Mouse (Mus musculus): ENCODE data around the gene Ubr1. TPM values are rescaled to one million over a fixed set of nuclear protein-coding genes. Genes with fewer than 3 reads are reported as not detected.

The Ubr1 gene
- polyA plus RNA-seq, 1 experiment, result 12.1 TPM

- Histone ChIP-seq H3K4me1 (ENCODE audit: control insufficient read depth, insufficient read depth, insufficient read length, low read length) (no peaks in the 10 kb centered on the region), H3K27me3 (ENCODE audit: control insufficient read depth, insufficient read depth, low read length) (no peaks in the 10 kb centered on the region), H3K36me3 (ENCODE audit: control insufficient read depth, insufficient read depth, low read length) (no peaks in the 10 kb centered on the region), H3K4me3 (ENCODE audit: low read depth, low read length) (no peak overlapping the region), H3K27ac (ENCODE audit: insufficient read depth, low read depth, low read length) (no peak overlapping the region)
- WGBS, result 98% methylated on average over 1 of the region's 1 CpGs
- TF ChIP-seq CTCF (IDR thresholded peaks at IDR 0.05; ENCODE audit: extremely low read depth, insufficient read length, insufficient replicate concordance, low read depth, low read length), result no peak
- no peak for TF ChIP-seq POLR2A (IDR thresholded peaks at IDR 0.05; ENCODE audit: low read depth, low read length)
Observed at GRCm38 (mm10) chr2:120845280-120845679, 125.2 kb downstream of the Ubr1 start.

GRCm38 (mm10) chr2:120843990-120844389 lies 126.5 kb downstream of the Ubr1 start:
- Histone ChIP-seq H3K27ac (ENCODE audit: insufficient read depth, low read depth, low read length) (no peak overlapping the region), H3K36me3 (ENCODE audit: control insufficient read depth, insufficient read depth, low read length) (no peaks in the 10 kb centered on the region), H3K27me3 (ENCODE audit: control insufficient read depth, insufficient read depth, low read length) (no peaks in the 10 kb centered on the region), H3K4me1 (ENCODE audit: control insufficient read depth, insufficient read depth, insufficient read length, low read length) (no peaks in the 10 kb centered on the region), H3K4me3 (ENCODE audit: low read depth, low read length) (no peak overlapping the region)
- WGBS, result 19% methylated on average over 4 of the region's 4 CpGs
- no peak for TF ChIP-seq POLR2A (IDR thresholded peaks at IDR 0.05; ENCODE audit: low read depth, low read length)
- no peak for TF ChIP-seq CTCF (IDR thresholded peaks at IDR 0.05; ENCODE audit: extremely low read depth, insufficient read length, insufficient replicate concordance, low read depth, low read length)

GRCm38 (mm10) chr2:120841211-120841610 lies 129.3 kb downstream of the Ubr1 start:
- TF ChIP-seq CTCF (IDR thresholded peaks at IDR 0.05; ENCODE audit: extremely low read depth, insufficient read length, insufficient replicate concordance, low read depth, low read length), result no peak
- no peak for TF ChIP-seq POLR2A (IDR thresholded peaks at IDR 0.05; ENCODE audit: low read depth, low read length)
- H3K36me3 ChIP-seq (ENCODE audit: control insufficient read depth, insufficient read depth, low read length), result no peaks in the 10 kb centered on the region
- no peak overlapping the region for H3K4me3 ChIP-seq (ENCODE audit: low read depth, low read length)
- H3K27me3 ChIP-seq (ENCODE audit: control insufficient read depth, insufficient read depth, low read length), result no peaks in the 10 kb centered on the region
- no peak overlapping the region for H3K27ac ChIP-seq (ENCODE audit: insufficient read depth, low read depth, low read length)
- H3K4me1 ChIP-seq (ENCODE audit: control insufficient read depth, insufficient read depth, insufficient read length, low read length), result no peaks in the 10 kb centered on the region
- WGBS, result 85% methylated on average over 1 of the region's 1 CpGs

GRCm38 (mm10) chr2:120835167-120835566 lies 135.3 kb downstream of the Ubr1 start:
- WGBS, result 91% methylated on average over 4 of the region's 4 CpGs
- Histone ChIP-seq H3K36me3 (ENCODE audit: control insufficient read depth, insufficient read depth, low read length) (no peaks in the 10 kb centered on the region), H3K27me3 (ENCODE audit: control insufficient read depth, insufficient read depth, low read length) (no peaks in the 10 kb centered on the region; the same call in 1 of the 2 replicates), H3K4me3 (ENCODE audit: low read depth, low read length) (no peak overlapping the region), H3K4me1 (ENCODE audit: control insufficient read depth, insufficient read depth, insufficient read length, low read length) (no peaks in the 10 kb centered on the region), H3K27ac (ENCODE audit: insufficient read depth, low read depth, low read length) (no peak overlapping the region)
- no peak for TF ChIP-seq POLR2A (IDR thresholded peaks at IDR 0.05; ENCODE audit: low read depth, low read length)
- TF ChIP-seq CTCF (IDR thresholded peaks at IDR 0.05; ENCODE audit: extremely low read depth, insufficient read length, insufficient replicate concordance, low read depth, low read length), result no peak

- no peak overlapping the region for H3K27ac ChIP-seq (ENCODE audit: insufficient read depth, low read depth, low read length)
- H3K27me3 ChIP-seq (ENCODE audit: control insufficient read depth, insufficient read depth, low read length), result no peaks in the 10 kb centered on the region; the same call in 1 of the 2 replicates
- WGBS, result 10% methylated on average over 1 of the region's 1 CpGs
- H3K4me1 ChIP-seq (ENCODE audit: control insufficient read depth, insufficient read depth, insufficient read length, low read length), result no peaks in the 10 kb centered on the region
- TF ChIP-seq POLR2A (IDR thresholded peaks at IDR 0.05; ENCODE audit: low read depth, low read length) (no peak), CTCF (IDR thresholded peaks at IDR 0.05; ENCODE audit: extremely low read depth, insufficient read length, insufficient replicate concordance, low read depth, low read length) (no peak)
- H3K4me3 ChIP-seq (ENCODE audit: low read depth, low read length), result no peak overlapping the region
- no peaks in the 10 kb centered on the region for H3K36me3 ChIP-seq (ENCODE audit: control insufficient read depth, insufficient read depth, low read length)
Observed at GRCm38 (mm10) chr2:120826936-120827638, 143.4 kb downstream of the Ubr1 start.

Other genes starting within 250 kb of the Ubr1 start
- gene Cdan1, start 120.6 kb downstream of the Ubr1 start, polyA plus RNA-seq (2012; rRNA removed), result 12.9 and 19.8 TPM in 2 replicates
- gene Ttbk2, start 120.1 kb downstream of the Ubr1 start, polyA plus RNA-seq (2012; rRNA removed), result 1.5 and 1.6 TPM in 2 replicates
- gene Tmem62, start 6.3 kb upstream of the Ubr1 start, polyA plus RNA-seq (2012; rRNA removed), result 2.3 and 5.1 TPM in 2 replicates
- 3.8 and 9.8 TPM in 2 replicates for gene Ccndbp1, start 37.7 kb upstream of the Ubr1 start, polyA plus RNA-seq (2012; rRNA removed)
- gene Epb42, start 66.4 kb upstream of the Ubr1 start, polyA plus RNA-seq (2012; rRNA removed), result 0.15 and 0.38 TPM in 2 replicates
- 0.15 and 0.24 TPM in 2 replicates for gene Tgm5, start 115.1 kb upstream of the Ubr1 start, polyA plus RNA-seq (2012; rRNA removed)
- gene Tgm7, start 139.1 kb upstream of the Ubr1 start, polyA plus RNA-seq (2012; rRNA removed), result not detected in 2 replicates
- 0.38 and 1.3 TPM in 2 replicates for gene Adal, start 169.7 kb upstream of the Ubr1 start, polyA plus RNA-seq (2012; rRNA removed)
- 5.5 and 7.9 TPM in 2 replicates for gene Lcmt2, start 169.9 kb upstream of the Ubr1 start, polyA plus RNA-seq (2012; rRNA removed)
- gene Tubgcp4, start 199.9 kb upstream of the Ubr1 start, polyA plus RNA-seq (2012; rRNA removed), result 8.1 and 14.1 TPM in 2 replicates
- 1.2 and 2.5 TPM in 2 replicates for gene Zscan29, start 200.4 kb upstream of the Ubr1 start, polyA plus RNA-seq (2012; rRNA removed)

All from small intestine, adult 2 months (tissue).